Mouse (Mus musculus) liver, embryonic 14.5 days (tissue): ENCODE results near the gene Cpne6.

Experiments used
- CTCF ChIP-seq: IDR thresholded peaks from 2 replicates; pipeline ENCODE4 v1.5.1; 2016; ENCODE audit warnings: antibody characterized with exemption, low read depth, control low read depth
- EP300 ChIP-seq: IDR thresholded peaks from 2 replicates; pipeline ENCODE4 v1.6.1; 2016; ENCODE audit warnings: antibody characterized with exemption, low read depth

- TF ChIP-seq EP300 (no peak), CTCF (no peak)
Observed at GRCm38 (mm10) chr14:55563249-55563648, 53.0 kb downstream of the Cpne6 start.
